Mouse (Mus musculus) gonadal fat pad, adult 2 months (tissue): ENCODE results near the gene Mtmr3. TPM values are rescaled to one million over a fixed set of nuclear protein-coding genes. Genes with fewer than 3 reads are reported as not detected.
A peak's percentile ranks its signal among the peaks of the same experiment; 100 is the strongest.

Experiments used
- DNase-seq: peaks from one replicate; pipeline ENCODE4 v3.0.0-alpha.2; 2012; ENCODE audit warnings: low read depth
- polyA plus RNA-seq: library from polyadenylated mRNA; depleted of rRNA; stranded (reverse); fragments of >200 nt; gene quantifications from 2 replicates; pipeline ENCODE4 v1.2.3, GENCODE M21; 2012; rRNA removed

Gene Mtmr3
- polyA plus RNA-seq, 1 experiment = 33.3 TPM

DNA sequence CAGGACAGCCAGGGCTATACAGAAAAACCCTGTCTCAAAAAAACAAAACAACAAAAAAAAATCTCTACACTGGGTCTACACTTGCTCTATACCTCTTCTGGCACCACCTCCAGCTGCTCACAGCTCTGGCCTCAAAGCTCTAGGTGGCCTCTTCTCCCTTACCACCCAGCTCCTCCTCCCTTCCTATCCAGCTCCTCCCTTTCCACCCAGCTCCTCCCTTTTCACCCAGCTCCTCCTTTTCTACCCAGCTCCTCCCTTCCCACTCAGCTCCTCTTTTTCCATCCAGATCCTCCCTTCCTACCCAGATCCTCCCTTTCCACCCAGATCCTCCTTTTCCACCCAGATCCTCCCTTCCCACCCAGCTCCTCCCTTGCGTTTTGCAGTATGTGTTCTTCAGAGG is 127.2 kb downstream of the Mtmr3 start:
- DNase-seq = no peak

DNA sequence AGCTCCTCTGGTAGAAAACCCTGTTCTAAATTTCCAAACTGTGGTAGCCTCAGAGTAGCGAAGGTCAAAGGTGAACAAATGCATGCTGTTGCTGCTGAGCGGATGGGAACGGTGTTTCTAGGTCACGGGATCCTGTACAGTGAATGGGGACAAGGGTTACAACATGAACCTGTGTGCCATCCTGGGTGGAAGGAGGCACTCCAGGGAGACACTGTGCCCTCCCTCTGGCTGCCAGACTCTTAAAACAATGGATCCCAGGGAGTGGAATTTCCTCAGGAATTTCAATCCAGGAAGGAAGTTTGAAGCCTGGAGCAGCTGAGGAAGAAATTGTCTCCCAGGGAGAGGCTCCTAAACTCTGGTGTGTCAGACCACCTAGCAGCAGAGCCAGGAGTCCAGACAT is 128.5 kb downstream of the Mtmr3 start:
- DNase-seq = no peak

DNA sequence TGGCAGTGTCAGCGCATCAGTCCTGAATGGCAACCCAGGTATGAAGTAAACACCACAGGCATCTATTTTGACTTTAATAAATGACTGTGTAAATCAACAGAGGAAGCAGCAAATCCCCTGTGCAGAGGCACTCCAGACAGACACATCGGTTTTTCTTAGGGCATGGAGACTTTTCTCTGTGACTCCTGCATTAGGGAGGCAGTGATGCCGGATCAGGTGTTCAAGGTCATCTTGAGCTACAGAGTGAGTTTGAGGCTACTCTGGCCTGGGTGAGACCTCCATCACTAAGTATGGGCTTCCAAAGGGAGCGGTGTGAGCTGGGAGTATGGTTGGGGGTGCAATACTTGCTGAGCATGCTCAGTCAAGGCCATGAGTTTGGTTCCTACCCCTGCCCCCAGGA is 130.0 kb downstream of the Mtmr3 start:
- DNase-seq = no peak

DNA sequence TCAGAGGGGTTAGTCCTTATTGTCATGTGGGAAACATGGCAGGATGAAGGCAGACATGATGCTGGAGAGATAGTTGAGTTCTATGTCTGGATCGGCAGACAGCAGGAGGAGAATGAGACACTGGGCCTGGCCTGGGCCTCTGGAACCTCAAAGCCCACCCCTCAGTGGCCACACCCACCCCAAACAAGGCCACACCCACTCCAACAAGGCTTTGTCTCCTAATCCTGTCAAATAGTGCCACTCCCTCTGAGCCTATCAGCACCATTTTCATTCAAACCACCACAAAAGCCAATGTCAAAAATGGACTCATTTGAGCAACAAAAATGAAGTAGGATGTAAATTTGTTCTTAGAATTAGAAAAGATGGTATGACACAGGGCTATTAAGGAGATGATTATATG is 130.5 kb downstream of the Mtmr3 start:
- no peak for DNase-seq

DNA sequence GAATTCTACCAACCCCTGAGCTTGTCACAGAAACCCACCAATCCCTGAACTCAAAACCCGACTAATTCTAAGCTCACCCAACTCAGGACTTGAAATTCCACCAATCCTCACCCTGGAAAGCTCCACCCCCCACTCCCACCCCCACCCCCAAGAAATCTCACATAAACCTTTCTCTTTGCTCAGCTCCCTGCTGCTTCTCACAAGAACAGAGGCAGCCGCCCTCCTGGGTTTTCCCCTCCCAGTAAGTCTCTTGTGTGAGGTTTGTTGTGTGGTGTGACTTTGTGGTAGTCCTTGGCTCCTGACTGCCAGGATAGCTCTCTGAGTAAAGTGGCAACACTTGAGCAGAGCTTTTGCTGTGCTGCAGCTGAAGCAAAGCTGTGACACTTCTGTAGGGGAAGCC is 131.8 kb downstream of the Mtmr3 start:
- DNase-seq = no peak

- no peak for DNase-seq
These were observed 133.5 kb downstream of the Mtmr3 start for GRCm38 (mm10) chr11:4461154-4461553.

- DNase-seq = no peak
These were observed 134.0 kb downstream of the Mtmr3 start for GRCm38 (mm10) chr11:4460615-4461014.

GRCm38 (mm10) chr11:4454895-4455535 is 139.6 kb downstream of the Mtmr3 start:
- DNase-seq = no peak

DNA sequence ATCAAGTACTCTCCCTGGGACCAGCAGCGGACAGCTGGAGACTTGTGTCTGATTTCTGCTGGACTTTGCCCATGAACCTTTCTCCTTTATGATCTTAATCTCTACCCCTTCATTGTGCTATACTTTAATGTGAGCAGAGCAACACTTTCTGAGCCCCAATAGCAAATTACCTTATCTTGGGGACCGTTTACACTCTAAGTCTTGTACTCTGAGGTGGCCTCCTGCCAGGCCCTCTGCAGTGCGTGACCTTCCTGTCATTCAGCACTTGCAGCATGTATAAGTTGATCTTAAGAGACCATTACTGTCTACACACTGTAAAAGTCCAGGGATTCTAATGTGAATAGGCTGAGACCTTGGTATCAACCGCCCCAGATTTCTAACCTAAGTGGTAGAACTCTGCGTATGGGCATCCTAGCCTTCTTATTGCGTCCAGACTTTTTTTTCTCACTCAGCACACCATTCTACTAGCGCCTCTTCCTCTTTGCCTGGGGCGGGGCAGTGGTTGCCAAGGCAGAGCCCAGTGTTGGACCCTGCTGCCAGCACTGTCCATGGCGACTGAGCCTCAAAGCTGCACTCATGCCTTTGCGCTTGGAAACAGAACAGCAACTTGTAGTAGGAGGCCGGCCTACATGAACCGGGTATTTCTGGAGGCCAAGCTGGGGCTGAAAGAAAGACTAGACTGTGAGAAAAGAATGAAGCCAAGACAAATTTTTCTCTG is 142.0 kb downstream of the Mtmr3 start:
- DNase-seq = no peak

DNA sequence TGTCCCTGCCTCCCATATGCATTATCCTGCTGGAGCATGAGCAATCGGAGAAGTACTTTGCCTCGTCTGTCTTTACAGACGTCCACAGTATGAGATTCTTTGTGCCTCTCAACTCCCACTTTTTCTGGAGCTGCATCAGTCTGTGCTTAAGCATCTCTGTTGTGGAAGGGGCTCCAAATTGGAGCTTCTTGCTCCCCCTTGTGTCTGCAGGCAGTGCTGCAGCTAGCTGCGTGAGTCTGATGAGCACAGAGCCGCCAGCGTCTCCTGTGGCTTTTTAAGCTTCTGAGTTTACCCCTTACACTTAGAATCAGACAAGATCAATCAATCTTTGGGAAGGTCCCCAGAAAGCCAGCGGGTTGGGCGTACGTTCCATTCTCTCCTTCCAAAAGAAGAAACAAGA is 143.5 kb downstream of the Mtmr3 start:
- no peak for DNase-seq

DNA sequence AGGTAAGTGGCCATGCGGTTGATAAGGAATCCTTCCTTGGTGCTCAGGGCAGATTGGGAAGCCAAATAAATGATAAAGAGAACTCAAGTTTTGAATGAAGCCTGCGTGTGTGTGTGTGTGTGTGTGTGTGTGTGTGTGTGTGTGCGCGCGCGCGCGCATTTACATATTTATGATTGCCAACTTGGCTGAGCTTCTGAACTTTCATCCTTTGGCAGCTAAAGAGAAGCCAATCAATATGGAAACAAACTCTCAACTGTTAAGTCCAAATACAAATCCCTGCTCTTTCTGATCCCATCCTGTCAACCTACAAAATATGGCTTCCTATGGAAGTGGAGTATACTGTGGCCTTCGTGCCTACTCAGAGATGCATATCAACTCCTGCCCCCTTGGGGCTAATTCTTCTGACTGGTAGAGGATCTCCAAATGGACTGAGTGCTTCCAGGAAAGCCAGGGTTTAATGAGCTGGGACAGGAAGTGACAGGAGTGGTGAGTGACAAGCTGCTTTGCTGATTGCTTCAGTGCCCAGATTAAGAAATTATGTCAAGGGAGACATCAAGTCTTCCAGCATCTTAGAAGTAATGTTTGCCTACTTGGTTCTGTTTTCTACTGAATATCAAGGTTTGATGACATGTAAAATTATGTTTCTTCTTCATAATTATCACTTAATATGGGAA is 148.3 kb downstream of the Mtmr3 start:
- DNase-seq = no peak

GRCm38 (mm10) chr11:4442280-4442679 is 152.4 kb downstream of the Mtmr3 start:
- peak; percentile 16 for DNase-seq

- DNase-seq = no peak
These were observed 153.7 kb downstream of the Mtmr3 start, which contains the start of gene Hormad2 for GRCm38 (mm10) chr11:4440978-4441377. Hormad2 (minus strand) TSS chr11:4441105.

DNA sequence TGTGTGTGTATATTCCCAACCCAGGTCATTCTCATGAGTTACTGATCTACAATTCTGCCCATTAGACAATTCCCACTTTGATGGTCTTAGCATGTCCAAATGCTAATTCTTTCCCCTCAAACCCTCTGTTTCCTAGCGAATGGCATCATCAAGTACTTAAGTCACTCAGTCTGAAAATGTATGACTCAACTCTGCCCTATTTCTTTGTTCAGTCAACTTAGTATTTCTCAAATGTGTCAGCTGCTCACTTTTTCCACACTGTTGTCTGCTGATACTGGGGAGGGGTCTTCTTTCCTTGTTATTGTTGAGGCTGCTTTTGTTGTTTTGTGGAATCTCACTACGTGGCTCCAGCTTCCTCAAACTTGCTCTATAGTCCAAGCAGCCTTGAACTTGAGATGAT is 156.5 kb downstream of the Mtmr3 start:
- DNase-seq = no peak

- no peak for DNase-seq
These were observed 157.3 kb downstream of the Mtmr3 start for GRCm38 (mm10) chr11:4437318-4437717.

- DNase-seq = no peak
These were observed 158.0 kb downstream of the Mtmr3 start for GRCm38 (mm10) chr11:4436631-4437030.

- no peak for DNase-seq
These were observed 160.2 kb downstream of the Mtmr3 start for GRCm38 (mm10) chr11:4434461-4434860.

Other genes starting within 250 kb of the Mtmr3 start
- 0.16 TPM in 1 of 2 replicates, not detected in the other for gene Hormad2, start 153.8 kb downstream of the Mtmr3 start, polyA plus RNA-seq
- gene Gm11032, start 25.2 kb upstream of the Mtmr3 start, polyA plus RNA-seq = not detected in 2 replicates
- gene Ascc2, start 42.9 kb upstream of the Mtmr3 start, polyA plus RNA-seq = 14.5 and 16.7 TPM in 2 replicates
- 542 and 896 TPM in 2 replicates for gene Uqcr10, start 109.5 kb upstream of the Mtmr3 start, polyA plus RNA-seq
- gene Zmat5, start 109.8 kb upstream of the Mtmr3 start, polyA plus RNA-seq = 32.7 and 38.8 TPM in 2 replicates
- gene Cabp7, start 151.9 kb upstream of the Mtmr3 start, polyA plus RNA-seq = 0.07 TPM in 1 of 2 replicates, not detected in the other